Mouse (Mus musculus): ENCODE data around the gene Phyhipl. TPM values are rescaled to one million over a fixed set of nuclear protein-coding genes. Genes with fewer than 3 reads are reported as not detected.

The Phyhipl gene
- 1.3 and 1.9 TPM in 2 replicates for polyA plus RNA-seq (2015; fragmentation: Nextera tagmentation; extraction: Ambion mirVana)

DNA sequence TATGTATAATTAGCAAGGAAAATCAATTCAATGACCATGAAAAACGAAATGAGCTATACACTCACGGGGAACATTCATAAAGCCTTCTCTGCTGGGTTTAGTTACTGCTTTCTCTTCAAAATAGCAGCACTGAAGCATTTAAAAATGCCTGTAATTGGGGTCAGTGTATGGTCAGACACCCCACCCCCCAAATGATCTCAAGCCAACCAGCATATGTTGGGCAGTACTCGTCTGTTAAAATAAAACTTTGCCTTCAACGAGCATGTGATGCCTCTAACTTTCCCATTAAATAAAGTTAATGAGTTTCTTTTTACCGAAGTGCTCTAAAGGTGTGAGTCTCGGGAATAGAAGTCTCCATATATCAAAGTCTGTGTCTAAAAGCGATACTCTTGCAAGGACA, at the start of gene Phyhipl:
TSS of gene Phyhipl (minus strand) at position 138 of the 400 bp plus-strand sequence.
- no peak within 1 kb of the TSS for H3K4me2 ChIP-seq
- ATAC-seq (ENCODE audit: insufficient number of reproducible peaks, low FRiP score, low TSS enrichment, low read depth): no peak

DNA sequence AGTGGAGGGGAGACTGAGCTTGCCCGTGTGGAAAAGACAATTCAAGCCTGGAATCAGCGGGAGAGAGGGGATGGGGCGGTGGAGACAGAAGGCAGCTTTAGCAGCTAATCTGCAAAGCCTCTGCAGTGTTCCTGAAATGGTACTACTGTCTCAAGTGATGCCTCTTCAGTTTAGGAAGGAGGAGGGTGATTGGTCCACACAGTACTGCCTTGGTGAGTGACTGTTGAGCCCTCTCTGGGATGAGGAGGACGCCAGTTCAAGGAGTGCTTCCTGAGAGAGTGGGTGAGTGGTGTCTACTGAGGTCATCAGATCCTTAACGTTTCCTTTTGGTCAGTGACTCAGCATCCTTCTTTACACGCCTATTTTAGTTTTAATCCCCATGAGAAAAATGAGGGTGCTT, 47.4 kb upstream of the Phyhipl start:
- Histone ChIP-seq H3K27me3 (no peaks in the 10 kb centered on the region), H3K4me1 (no peaks in the 10 kb centered on the region), H3K36me3 (no peaks in the 10 kb centered on the region), H3K4me3 (no peak overlapping the region), H3K27ac (no peak overlapping the region), H3K9me3 (no peaks in the 10 kb centered on the region), H3K4me2 (no peak overlapping the region), H3K9ac (no peak overlapping the region)
- WGBS: 68% methylated on average over 6 of the region's 6 CpGs
- no peak for ATAC-seq (ENCODE audit: insufficient number of reproducible peaks, low FRiP score, low TSS enrichment, low read depth)

More for the DNA sequence above, at the start of gene Phyhipl:
- Histone ChIP-seq H3K27me3 (no peaks in the 10 kb centered on the region), H3K4me1 (no peaks in the 10 kb centered on the region), H3K4me3 (no peak within 1 kb of the TSS), H3K36me3 (no peaks in the 10 kb centered on the region), H3K27ac (no peak within 1 kb of the TSS), H3K9me3 (no peaks in the 10 kb centered on the region), H3K9ac (no peak within 1 kb of the TSS)
- 22% methylated on average over 7 of the region's 7 CpGs for WGBS

DNA sequence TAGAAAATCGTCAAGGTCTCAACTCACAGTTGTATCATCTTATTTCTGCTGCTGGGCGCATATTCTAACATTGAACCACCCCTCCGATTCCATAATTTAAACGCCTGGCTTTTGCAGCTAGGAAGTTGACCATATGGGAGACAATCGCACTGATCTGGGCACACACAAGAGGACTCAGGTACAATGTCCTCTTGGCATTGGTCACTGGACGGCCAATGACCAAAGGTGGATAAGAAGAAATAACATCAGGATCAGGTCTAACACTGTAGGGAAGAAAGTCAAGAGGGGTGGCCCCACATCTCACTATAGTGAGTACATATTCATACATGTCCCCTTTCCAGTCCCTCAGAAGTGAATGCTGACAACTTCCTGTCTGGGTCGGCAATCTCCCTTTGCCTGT, 43.8 kb upstream of the Phyhipl start:
- Histone ChIP-seq H3K4me2 (no peak overlapping the region), H3K4me1 (no peaks in the 10 kb centered on the region), H3K9me3 (no peaks in the 10 kb centered on the region), H3K4me3 (no peak overlapping the region), H3K9ac (no peak overlapping the region), H3K36me3 (no peaks in the 10 kb centered on the region), H3K27ac (no peak overlapping the region), H3K27me3 (no peaks in the 10 kb centered on the region)
- ATAC-seq (ENCODE audit: insufficient number of reproducible peaks, low FRiP score, low TSS enrichment, low read depth): no peak
- WGBS: 91% methylated on average over 7 of the region's 7 CpGs

DNA sequence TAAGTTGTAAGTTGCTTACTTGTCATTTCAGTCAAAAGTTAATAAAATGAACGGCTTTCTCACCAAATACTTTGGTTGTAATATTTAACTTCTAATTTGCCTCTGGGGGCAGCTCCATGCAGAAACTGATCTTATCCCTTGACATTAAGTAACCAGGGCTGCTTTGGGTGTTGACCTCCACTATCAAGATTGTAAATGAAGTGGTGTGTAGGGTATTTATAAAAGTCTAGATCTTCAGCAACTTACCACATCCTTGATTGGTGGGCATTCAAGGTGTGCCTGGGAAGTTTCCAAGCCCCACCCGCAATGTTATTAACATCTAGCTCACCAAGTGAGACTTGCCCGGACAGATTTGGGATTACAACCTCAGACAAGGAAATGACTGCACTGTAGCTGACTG, 42.2 kb upstream of the Phyhipl start:
- no peak for ATAC-seq (ENCODE audit: insufficient number of reproducible peaks, low FRiP score, low TSS enrichment, low read depth)
- 72% methylated on average over 3 of the region's 3 CpGs for WGBS
- no peak overlapping the region for H3K4me3 ChIP-seq
- no peak overlapping the region for H3K27ac ChIP-seq
- no peaks in the 10 kb centered on the region for H3K9me3 ChIP-seq
- H3K27me3 ChIP-seq: no peaks in the 10 kb centered on the region
- no peak overlapping the region for H3K4me2 ChIP-seq
- H3K9ac ChIP-seq: no peak overlapping the region
- no peaks in the 10 kb centered on the region for H3K36me3 ChIP-seq
- H3K4me1 ChIP-seq: no peaks in the 10 kb centered on the region

DNA sequence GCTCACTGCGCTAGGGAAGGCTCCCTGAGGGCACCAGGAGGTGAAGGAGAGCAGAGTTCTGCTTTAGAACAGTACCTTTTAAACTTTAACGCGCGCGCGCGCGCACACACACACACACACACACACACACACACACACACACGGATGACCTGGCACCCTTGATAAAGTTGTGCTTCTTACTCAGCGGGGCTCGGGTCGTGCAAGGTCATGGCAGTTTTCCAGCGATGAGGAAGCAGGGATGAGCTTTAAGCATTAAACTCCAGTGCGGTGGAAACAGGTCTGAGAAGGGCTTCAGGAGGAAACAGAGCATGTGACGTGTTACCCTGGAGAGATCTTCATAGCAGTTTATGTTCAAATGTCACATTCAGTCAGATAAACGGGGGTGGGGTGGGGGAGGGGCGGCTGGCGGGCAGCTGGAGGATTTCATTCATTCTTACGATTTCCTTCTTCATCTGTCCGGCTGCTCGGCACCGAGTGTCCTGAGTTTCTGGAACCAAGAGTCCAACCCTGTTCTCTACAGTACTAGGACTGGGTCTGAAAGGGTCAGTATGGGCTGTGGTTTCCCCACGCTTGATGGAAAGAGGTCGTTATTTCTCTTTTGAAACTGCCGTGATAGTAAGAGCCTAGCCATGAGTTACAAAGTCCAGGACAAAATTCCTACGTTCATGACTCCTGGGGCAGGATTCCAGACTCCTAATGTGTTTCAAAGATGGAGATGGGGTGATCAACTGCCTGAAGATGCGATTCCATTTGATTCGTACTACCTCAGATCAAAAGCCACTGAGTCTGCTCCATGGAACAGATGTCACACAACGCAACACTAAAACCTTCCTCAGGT, 41.2 kb upstream of the Phyhipl start:
- Histone ChIP-seq H3K9me3 (no peaks in the 10 kb centered on the region), H3K4me1 (no peaks in the 10 kb centered on the region), H3K36me3 (no peaks in the 10 kb centered on the region), H3K4me2 (no peak overlapping the region), H3K9ac (no peak overlapping the region), H3K27ac (no peak overlapping the region), H3K4me3 (no peak overlapping the region), H3K27me3 (no peaks in the 10 kb centered on the region)
- ATAC-seq (ENCODE audit: insufficient number of reproducible peaks, low FRiP score, low TSS enrichment, low read depth): no peak
- 77% methylated on average over 29 of the region's 29 CpGs for WGBS

DNA sequence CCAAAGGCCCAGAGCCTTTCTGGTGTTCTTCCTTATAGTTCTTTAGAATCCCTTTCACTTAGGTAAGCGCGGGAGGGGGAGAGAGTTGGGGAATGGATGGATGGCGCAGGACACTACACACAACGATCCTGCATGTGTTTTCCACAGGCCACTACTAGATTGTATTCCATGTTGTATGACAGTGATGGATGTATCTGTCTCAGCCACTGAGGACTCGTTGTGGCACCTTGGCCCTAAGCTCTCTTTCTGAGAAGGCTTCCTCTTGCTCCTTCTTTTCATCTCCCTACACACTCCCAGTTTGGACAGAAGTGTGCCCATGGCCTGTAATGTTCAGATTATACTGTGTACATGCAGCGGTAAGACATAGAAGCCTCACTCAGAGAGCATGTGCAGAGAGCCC, 33.6 kb upstream of the Phyhipl start:
- H3K36me3 ChIP-seq: no peaks in the 10 kb centered on the region
- no peaks in the 10 kb centered on the region for H3K27me3 ChIP-seq
- no peak for ATAC-seq (ENCODE audit: insufficient number of reproducible peaks, low FRiP score, low TSS enrichment, low read depth)
- no peaks in the 10 kb centered on the region for H3K4me1 ChIP-seq
- no peak overlapping the region for H3K4me3 ChIP-seq
- WGBS: 80% methylated on average over 6 of the region's 6 CpGs
- no peak overlapping the region for H3K4me2 ChIP-seq
- no peak overlapping the region for H3K9ac ChIP-seq
- H3K9me3 ChIP-seq: no peaks in the 10 kb centered on the region
- H3K27ac ChIP-seq: no peak overlapping the region

DNA sequence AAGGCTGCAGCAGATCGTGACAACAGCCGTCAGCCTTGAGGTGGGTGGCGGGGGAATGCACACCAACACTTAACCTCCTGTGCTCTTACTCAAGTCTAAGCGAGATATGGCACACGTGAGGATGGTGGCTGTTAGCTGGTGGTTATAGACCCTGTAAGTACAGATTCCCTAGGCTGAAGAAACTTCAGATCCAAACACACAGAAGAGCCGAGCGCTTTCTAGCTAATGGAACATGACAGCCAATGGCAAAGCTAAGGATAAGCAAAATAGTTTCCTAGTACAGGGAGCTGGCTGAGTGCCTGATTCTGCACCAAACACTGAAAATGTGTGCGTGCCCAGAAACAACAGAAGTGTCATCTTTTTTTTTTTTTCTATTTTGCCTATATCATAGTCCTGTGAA, 33.1 kb upstream of the Phyhipl start:
- H3K4me3 ChIP-seq: no peak overlapping the region
- no peak for ATAC-seq (ENCODE audit: insufficient number of reproducible peaks, low FRiP score, low TSS enrichment, low read depth)
- 63% methylated on average over 8 of the region's 8 CpGs for WGBS
- H3K36me3 ChIP-seq: no peaks in the 10 kb centered on the region
- H3K9me3 ChIP-seq: no peaks in the 10 kb centered on the region
- no peaks in the 10 kb centered on the region for H3K4me1 ChIP-seq
- H3K9ac ChIP-seq: no peak overlapping the region
- no peak overlapping the region for H3K27ac ChIP-seq
- H3K27me3 ChIP-seq: no peaks in the 10 kb centered on the region
- no peak overlapping the region for H3K4me2 ChIP-seq

DNA sequence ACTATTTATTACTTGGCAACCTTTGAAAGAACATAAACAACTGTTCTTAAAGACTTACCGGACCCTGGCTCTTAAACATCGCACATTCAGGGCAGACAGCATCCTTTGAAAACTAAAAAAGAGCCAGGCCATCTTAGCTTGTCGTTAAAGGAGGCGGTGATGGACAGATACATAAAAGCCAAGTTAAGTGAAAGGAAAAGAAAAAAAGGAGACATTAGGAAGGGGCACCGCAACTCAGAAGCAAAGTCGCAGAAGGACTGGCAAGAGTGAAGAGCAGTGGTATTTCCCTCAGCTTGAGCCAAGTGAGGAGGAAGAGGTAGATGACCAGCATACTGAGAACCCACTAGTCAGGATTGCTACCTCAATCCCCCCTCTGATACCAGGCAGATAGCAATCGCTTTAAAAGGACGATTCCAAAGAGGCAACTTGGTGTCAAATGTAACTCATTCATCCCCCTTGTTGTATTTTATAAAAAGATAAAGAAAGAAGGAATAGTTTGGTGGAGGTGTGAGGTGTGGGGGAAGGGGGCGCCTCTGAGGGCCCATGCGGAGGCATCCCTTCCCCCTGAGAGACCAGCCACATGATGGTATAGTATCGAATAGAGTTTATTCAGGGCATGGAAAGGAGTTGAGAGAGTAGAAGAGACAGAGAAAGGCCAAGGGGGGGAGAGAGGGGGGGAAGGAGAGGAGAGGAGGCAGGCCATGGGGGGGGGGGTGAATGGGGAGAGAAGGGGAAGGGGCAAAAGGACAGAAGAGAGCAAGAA, 31.4 kb upstream of the Phyhipl start:
- H3K9ac ChIP-seq: no peak overlapping the region
- H3K36me3 ChIP-seq: no peaks in the 10 kb centered on the region
- ATAC-seq (ENCODE audit: insufficient number of reproducible peaks, low FRiP score, low TSS enrichment, low read depth): no peak
- H3K9me3 ChIP-seq: no peaks in the 10 kb centered on the region
- 56% methylated on average over 11 of the region's 11 CpGs for WGBS
- H3K4me3 ChIP-seq: no peak overlapping the region
- H3K27ac ChIP-seq: no peak overlapping the region
- H3K4me2 ChIP-seq: no peak overlapping the region
- H3K4me1 ChIP-seq: no peaks in the 10 kb centered on the region
- no peaks in the 10 kb centered on the region for H3K27me3 ChIP-seq

DNA sequence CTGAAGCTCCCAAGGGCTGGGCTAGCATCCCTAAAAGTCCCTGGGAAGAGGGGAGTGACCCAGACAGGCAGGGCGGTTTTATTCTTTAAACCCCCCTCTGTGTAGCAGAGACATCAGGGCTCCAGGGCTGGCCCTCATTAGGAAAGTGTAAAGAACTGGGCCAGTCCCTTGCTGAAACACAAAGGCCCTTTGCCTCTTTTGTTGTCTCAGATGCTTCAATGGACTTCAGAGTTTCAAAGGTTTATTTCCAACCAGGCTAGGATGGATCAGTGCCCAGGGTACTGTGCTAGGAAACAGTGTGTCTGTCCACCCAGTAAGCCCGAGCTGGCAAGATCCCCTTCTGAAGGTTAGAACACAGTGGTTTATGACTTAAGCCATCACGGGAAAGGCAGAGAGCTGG, 30.7 kb upstream of the Phyhipl start:
- ATAC-seq (ENCODE audit: insufficient number of reproducible peaks, low FRiP score, low TSS enrichment, low read depth): no peak

DNA sequence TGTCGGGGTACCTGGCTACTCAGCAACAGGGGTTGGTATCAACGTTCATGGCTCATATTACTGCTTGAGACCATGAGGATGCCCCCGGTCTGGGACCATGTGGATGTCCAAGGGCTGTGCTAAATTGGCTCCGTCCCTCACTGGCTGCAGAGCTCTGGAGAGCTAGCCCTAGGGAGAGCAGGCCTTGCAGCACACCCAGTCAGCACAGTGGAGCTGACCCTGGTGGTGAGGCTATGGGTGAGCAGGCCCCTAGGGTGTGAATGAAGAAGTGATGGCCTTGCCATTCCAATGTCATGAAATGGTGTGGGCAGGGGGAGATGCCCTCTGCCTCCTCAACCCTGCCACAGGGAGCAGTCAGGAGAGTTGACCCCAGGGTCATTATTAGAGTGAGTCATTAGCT, 27.7 kb upstream of the Phyhipl start:
- no peak overlapping the region for H3K4me3 ChIP-seq
- no peaks in the 10 kb centered on the region for H3K9me3 ChIP-seq
- H3K4me2 ChIP-seq: no peak overlapping the region
- ATAC-seq (ENCODE audit: insufficient number of reproducible peaks, low FRiP score, low TSS enrichment, low read depth): no peak
- 94% methylated on average over 4 of the region's 4 CpGs for WGBS
- no peaks in the 10 kb centered on the region for H3K27me3 ChIP-seq
- H3K4me1 ChIP-seq: no peaks in the 10 kb centered on the region
- H3K9ac ChIP-seq: no peak overlapping the region
- no peak overlapping the region for H3K27ac ChIP-seq
- no peaks in the 10 kb centered on the region for H3K36me3 ChIP-seq

More for the DNA sequence above, 30.7 kb upstream of the Phyhipl start:
- Histone ChIP-seq H3K4me3 (no peak overlapping the region), H3K9ac (no peak overlapping the region), H3K27me3 (no peaks in the 10 kb centered on the region), H3K27ac (no peak overlapping the region), H3K4me2 (no peak overlapping the region), H3K36me3 (no peaks in the 10 kb centered on the region), H3K4me1 (no peaks in the 10 kb centered on the region), H3K9me3 (no peaks in the 10 kb centered on the region)
- WGBS: 13% methylated on average over 3 of the region's 3 CpGs

DNA sequence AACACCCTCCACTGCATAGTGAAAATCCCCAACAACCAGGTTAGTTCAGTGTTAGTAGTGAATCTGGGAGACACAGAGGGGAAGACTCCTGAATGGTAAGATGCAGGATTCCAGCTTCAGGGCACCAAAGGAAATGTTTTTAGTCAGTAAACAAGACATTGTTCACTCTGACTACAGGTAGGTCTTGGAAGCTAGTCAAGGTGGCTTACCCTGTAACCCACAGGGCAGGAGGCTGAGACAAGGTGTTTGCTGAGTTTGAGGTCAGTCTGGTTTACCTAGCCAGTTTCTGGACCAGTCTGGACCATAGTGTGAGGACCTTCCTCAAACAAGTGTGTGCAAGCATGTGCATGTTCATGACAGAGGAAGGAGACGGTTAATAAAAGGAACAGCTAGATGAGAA, 22.2 kb upstream of the Phyhipl start:
- no peak for ATAC-seq (ENCODE audit: insufficient number of reproducible peaks, low FRiP score, low TSS enrichment, low read depth)
- H3K4me1 ChIP-seq: no peaks in the 10 kb centered on the region

DNA sequence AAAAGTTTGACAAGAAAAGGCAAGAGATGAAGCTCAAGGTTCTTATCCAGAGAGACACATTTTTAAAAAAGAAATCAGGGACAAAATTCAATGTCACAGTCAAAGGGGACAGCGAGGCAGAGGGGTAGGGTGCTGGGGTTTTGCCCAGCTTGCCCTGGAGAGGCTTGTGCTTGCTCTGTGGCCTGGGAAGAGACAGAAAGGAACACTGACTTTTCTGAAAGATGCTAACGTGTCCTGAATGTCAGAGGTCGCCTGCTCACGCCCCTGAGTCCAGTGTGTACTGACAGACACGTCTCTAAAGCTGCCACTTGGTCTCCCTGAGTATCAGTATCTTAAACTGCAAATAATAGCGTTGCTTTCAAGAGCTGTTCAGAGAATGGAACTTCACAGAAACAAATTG, 507 bp upstream of the Phyhipl start:
- 49% methylated on average over 6 of the region's 6 CpGs for WGBS
- no peak overlapping the region for H3K4me2 ChIP-seq
- ATAC-seq (ENCODE audit: insufficient number of reproducible peaks, low FRiP score, low TSS enrichment, low read depth): no peak

More for the DNA sequence above, 22.2 kb upstream of the Phyhipl start:
- Histone ChIP-seq H3K36me3 (no peaks in the 10 kb centered on the region), H3K27ac (no peak overlapping the region), H3K9me3 (no peaks in the 10 kb centered on the region), H3K4me3 (no peak overlapping the region), H3K4me2 (no peak overlapping the region), H3K27me3 (no peaks in the 10 kb centered on the region), H3K9ac (no peak overlapping the region)
- WGBS: 44% methylated on average over 1 of the region's 1 CpGs

More for the DNA sequence above, 507 bp upstream of the Phyhipl start:
- Histone ChIP-seq H3K27ac (no peak overlapping the region), H3K9me3 (no peaks in the 10 kb centered on the region), H3K4me3 (no peak overlapping the region), H3K36me3 (no peaks in the 10 kb centered on the region), H3K9ac (no peak overlapping the region), H3K27me3 (no peaks in the 10 kb centered on the region), H3K4me1 (no peaks in the 10 kb centered on the region)
